Mouse (Mus musculus): ENCODE results near the gene Gm45062. TPM values are rescaled to one million over a fixed set of nuclear protein-coding genes. Genes with fewer than 3 reads are reported as not detected.

Gm45062 gene
- polyA plus RNA-seq, 1 experiment from 2014 or later: 0.85 TPM

DNA sequence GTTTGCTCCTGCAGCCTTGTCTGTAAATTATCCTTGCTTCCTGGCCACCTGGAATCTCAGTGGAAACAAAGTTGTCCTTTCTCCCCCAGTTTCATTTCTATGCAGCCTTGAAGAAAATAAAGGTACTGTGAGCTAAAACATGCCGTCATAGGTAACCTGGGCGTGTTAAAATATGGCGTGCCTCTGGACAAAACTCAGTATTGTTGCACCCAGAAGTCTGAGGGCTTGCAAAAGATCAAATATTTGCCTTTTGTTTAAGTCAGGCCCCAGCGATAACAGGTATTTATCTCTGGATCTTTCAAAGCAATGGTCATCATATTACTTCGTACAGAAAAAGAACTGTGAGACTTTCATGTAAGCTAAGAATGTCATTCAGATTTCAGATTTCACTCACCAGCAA, 206.7 kb downstream of the Gm45062 start:
- 58% methylated on average over 5 of the region's 5 CpGs for WGBS (ENCODE audit: insufficient replicate concordance)
- ATAC-seq: no peak
- TF ChIP-seq CTCF (IDR thresholded peaks at IDR 0.05; ENCODE audit: low read depth): no peak
- TF ChIP-seq EP300 (IDR thresholded peaks at IDR 0.05; ENCODE audit: low read depth): no peak

DNA sequence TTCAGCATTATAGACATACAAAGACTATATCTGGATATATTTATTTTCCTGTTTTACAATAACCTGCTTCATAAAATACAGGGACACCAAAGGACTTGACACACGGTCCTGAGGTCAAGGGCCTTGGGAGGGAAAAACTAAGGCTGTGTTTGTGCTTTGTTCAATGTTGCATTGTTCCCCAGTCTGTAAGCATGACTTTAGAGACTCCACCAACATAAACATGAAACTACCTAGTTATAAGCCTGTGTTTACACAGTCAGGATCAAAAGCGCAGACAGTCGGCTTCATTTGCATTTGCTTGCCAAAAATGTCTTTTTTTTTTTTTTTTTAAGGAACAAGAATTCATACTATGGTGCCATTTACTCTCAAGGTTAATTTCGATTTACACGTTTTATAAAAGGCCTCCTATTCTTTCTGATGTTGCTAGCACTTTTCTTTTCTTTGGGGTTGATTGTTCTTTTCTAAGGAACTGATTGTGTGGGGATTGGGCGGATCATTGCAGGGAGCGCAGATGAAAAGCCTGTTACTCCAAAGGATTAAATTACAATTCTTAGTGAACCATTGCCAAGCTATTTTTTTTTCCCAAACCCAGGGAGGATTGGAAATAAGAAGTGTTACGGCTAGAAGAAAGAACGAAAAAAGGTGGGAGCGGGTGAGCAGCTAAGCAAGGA, 208.6 kb downstream of the Gm45062 start:
- Histone ChIP-seq H3K4me1 (ENCODE audit: insufficient read depth) (peaks cover 6% of the 10 kb centered on the region; the same call in 1 of the 2 replicates), H3K4me2 (ENCODE audit: low read depth, low read length) (no peak overlapping the region), H3K4me3 (ENCODE audit: low read depth, low read length) (no peak overlapping the region), H3K27me3 (ENCODE audit: insufficient read depth, low read length) (no peaks in the 10 kb centered on the region), H3K36me3 (replicated peaks; ENCODE audit: insufficient read depth, low read length) (no peaks in the 10 kb centered on the region), H3K27ac (ENCODE audit: low read depth) (no peak overlapping the region), H3K9ac (replicated peaks) (no peak overlapping the region), H3K9me3 (ENCODE audit: low read length) (no peaks in the 10 kb centered on the region)
- 82% methylated on average over 10 of the region's 10 CpGs for WGBS (ENCODE audit: insufficient replicate concordance)
- DNase-seq (no peak), ATAC-seq (no peak)
- TF ChIP-seq EP300 (IDR thresholded peaks at IDR 0.05; ENCODE audit: low read depth) (no peak), CTCF (IDR thresholded peaks at IDR 0.05; ENCODE audit: low read depth) (no peak)

More for the DNA sequence above, 206.7 kb downstream of the Gm45062 start:
- Histone ChIP-seq H3K9ac (replicated peaks) (no peak overlapping the region), H3K36me3 (replicated peaks; ENCODE audit: insufficient read depth, low read length) (no peaks in the 10 kb centered on the region), H3K4me1 (ENCODE audit: insufficient read depth) (peaks cover 6% of the 10 kb centered on the region; the same call in 1 of the 2 replicates), H3K9me3 (ENCODE audit: low read length) (no peaks in the 10 kb centered on the region), H3K4me3 (ENCODE audit: low read depth, low read length) (no peak overlapping the region), H3K4me2 (ENCODE audit: low read depth, low read length) (no peak overlapping the region), H3K27ac (ENCODE audit: low read depth) (no peak overlapping the region), H3K27me3 (ENCODE audit: insufficient read depth, low read length) (no peaks in the 10 kb centered on the region)
- no peak for DNase-seq

- Histone ChIP-seq H3K4me3 (ENCODE audit: low read depth, low read length) (no peak overlapping the region), H3K4me2 (ENCODE audit: low read depth, low read length) (no peak overlapping the region), H3K4me1 (ENCODE audit: insufficient read depth) (peaks cover 9% of the 10 kb centered on the region; the same call in 1 of the 2 replicates), H3K27me3 (ENCODE audit: insufficient read depth, low read length) (no peaks in the 10 kb centered on the region), H3K9me3 (ENCODE audit: low read length) (no peaks in the 10 kb centered on the region), H3K36me3 (replicated peaks; ENCODE audit: insufficient read depth, low read length) (no peaks in the 10 kb centered on the region), H3K27ac (ENCODE audit: low read depth) (no peak overlapping the region), H3K9ac (replicated peaks) (no peak overlapping the region)
- TF ChIP-seq CTCF (IDR thresholded peaks at IDR 0.05; ENCODE audit: low read depth) (no peak), EP300 (IDR thresholded peaks at IDR 0.05; ENCODE audit: low read depth) (no peak)
- ATAC-seq: no peak
- WGBS (ENCODE audit: insufficient replicate concordance): 88% methylated on average over 3 of the region's 3 CpGs
- DNase-seq: no peak
Measured at GRCm38 (mm10) chr6:8469918-8470317, 210.7 kb downstream of the Gm45062 start.

DNA sequence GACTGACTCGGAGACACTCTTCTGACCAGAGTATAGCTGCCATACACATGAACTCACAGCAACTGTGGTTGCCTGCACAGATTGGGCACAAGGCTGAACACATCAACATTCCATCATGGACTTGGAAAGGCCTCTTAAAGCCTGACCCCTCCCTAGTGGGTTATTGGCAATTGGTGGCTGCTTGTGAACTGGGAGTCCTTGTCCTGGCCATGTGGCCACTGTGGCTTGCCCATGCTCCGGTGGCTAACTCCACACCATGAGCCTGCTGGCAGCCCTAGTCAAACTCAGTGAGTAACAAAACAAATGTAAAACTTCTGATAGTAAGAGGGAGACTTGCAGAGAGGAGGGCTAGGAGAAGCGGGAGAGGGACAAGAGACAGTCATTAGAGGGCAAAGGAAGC, 212.9 kb downstream of the Gm45062 start:
- Histone ChIP-seq H3K4me3 (ENCODE audit: low read depth, low read length) (no peak overlapping the region), H3K9ac (replicated peaks) (no peak overlapping the region), H3K27ac (ENCODE audit: low read depth) (no peak overlapping the region), H3K4me2 (ENCODE audit: low read depth, low read length) (no peak overlapping the region), H3K36me3 (replicated peaks; ENCODE audit: insufficient read depth, low read length) (no peaks in the 10 kb centered on the region), H3K27me3 (ENCODE audit: insufficient read depth, low read length) (no peaks in the 10 kb centered on the region), H3K9me3 (ENCODE audit: low read length) (no peaks in the 10 kb centered on the region), H3K4me1 (ENCODE audit: insufficient read depth) (peaks cover 9% of the 10 kb centered on the region; the same call in 1 of the 2 replicates)
- WGBS (ENCODE audit: insufficient replicate concordance): 80% methylated on average over 3 of the region's 3 CpGs
- TF ChIP-seq EP300 (IDR thresholded peaks at IDR 0.05; ENCODE audit: low read depth) (no peak), CTCF (IDR thresholded peaks at IDR 0.05; ENCODE audit: low read depth) (no peak)
- DNase-seq (no peak), ATAC-seq (no peak)

DNA sequence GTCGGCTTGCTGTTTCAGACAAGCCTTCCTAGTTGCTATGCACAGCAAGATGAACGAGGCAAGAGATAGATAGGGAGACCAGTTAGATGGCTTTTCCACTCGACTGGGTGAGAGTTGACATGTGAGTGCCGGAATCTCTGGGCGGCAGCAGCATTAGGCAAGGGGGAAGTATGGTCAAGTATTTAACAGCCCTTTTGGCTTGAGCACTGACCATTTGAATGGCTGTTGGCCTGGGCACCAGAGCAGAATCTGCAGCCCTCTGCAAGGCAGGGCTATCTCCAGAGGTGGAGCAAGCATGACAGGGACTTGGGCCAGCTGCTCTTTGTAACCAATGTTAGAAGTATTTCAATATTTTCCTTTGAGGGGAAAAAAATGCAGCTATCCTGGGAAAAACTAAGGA, 213.7 kb downstream of the Gm45062 start:
- no peak for ATAC-seq
- Histone ChIP-seq H3K36me3 (replicated peaks; ENCODE audit: insufficient read depth, low read length) (no peaks in the 10 kb centered on the region), H3K4me1 (ENCODE audit: insufficient read depth) (peaks cover 9% of the 10 kb centered on the region; the same call in 1 of the 2 replicates), H3K9me3 (ENCODE audit: low read length) (no peaks in the 10 kb centered on the region), H3K27me3 (ENCODE audit: insufficient read depth, low read length) (no peaks in the 10 kb centered on the region), H3K4me3 (ENCODE audit: low read depth, low read length) (no peak overlapping the region), H3K4me2 (ENCODE audit: low read depth, low read length) (no peak overlapping the region), H3K27ac (ENCODE audit: low read depth) (no peak overlapping the region), H3K9ac (replicated peaks) (no peak overlapping the region)
- DNase-seq: no peak
- TF ChIP-seq CTCF (IDR thresholded peaks at IDR 0.05; ENCODE audit: low read depth) (no peak), EP300 (IDR thresholded peaks at IDR 0.05; ENCODE audit: low read depth) (no peak)
- 50% methylated on average over 5 of the region's 5 CpGs for WGBS (ENCODE audit: insufficient replicate concordance)

DNA sequence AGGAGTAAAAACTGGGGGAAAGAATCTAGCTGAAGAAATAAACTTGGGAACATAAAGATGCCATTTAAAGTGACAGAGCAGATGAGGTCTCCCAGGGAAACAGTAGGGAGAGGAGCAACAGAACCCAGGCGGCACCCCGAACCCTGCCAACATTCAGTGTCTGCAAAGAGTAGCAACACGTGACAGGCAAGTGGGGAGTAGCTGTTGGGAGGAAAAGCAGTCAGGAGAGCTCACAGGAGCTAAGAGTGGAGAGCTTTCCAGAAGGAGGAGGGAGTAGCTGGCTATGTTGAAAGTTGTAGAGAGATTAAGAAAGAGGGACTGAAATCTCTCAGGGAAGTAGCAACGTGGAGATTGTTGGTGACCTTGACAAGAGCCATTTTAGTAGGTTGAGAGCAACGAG, 214.2 kb downstream of the Gm45062 start:
- no peak for ATAC-seq

More for the DNA sequence above, 214.2 kb downstream of the Gm45062 start:
- no peak overlapping the region for H3K27ac ChIP-seq (ENCODE audit: low read depth)
- H3K4me1 ChIP-seq (ENCODE audit: insufficient read depth): peaks cover 9% of the 10 kb centered on the region; the same call in 1 of the 2 replicates
- H3K9ac ChIP-seq (replicated peaks): no peak overlapping the region
- DNase-seq: no peak
- H3K4me2 ChIP-seq (ENCODE audit: low read depth, low read length): no peak overlapping the region
- no peaks in the 10 kb centered on the region for H3K9me3 ChIP-seq (ENCODE audit: low read length)
- TF ChIP-seq CTCF (IDR thresholded peaks at IDR 0.05; ENCODE audit: low read depth): no peak
- no peak for TF ChIP-seq EP300 (IDR thresholded peaks at IDR 0.05; ENCODE audit: low read depth)
- no peaks in the 10 kb centered on the region for H3K36me3 ChIP-seq (replicated peaks; ENCODE audit: insufficient read depth, low read length)
- WGBS (ENCODE audit: insufficient replicate concordance): 57% methylated on average over 5 of the region's 5 CpGs
- H3K27me3 ChIP-seq (ENCODE audit: insufficient read depth, low read length): no peaks in the 10 kb centered on the region
- no peak overlapping the region for H3K4me3 ChIP-seq (ENCODE audit: low read depth, low read length)
